In the genomic region with DNA sequence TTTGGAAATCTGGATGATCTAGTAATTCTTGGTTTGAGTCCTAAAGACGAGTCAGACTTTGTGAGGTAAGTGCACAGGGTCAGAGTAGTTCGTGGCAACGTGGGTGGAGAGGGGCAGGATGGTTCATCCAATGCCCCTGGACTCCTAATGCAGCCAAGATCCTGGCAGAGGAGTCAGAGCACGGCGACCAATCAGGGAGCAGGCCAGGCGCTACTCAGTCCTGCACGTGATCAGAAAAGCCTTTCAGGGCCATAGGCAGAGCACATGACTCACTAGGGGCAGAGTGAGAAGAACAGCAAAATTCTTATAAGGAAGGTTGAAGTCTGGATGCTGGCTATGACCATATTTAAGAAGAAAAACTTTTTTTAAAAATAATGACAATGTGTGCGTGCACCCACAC, we compare ENCODE assay signal across 24 mouse cellular contexts. TPM values are rescaled to one million over a fixed set of nuclear protein-coding genes. Genes with fewer than 3 reads are reported as not detected.
"Had no signal": no experiment of that assay in that cellular context is flagged by ENCODE, and none has a peak within 500 bp of the region (broad histone marks: within the 10 kb centered on the region; RNA-seq: fewer than 3 reads in every experiment).

No protein-coding gene starts in this region.

- H3K4me1 ChIP-seq: midbrain, embryonic 12.5 days; midbrain, embryonic 15.5 days; neural tube, embryonic 13.5 days; stomach, embryonic 15.5 days had no signal

- H3K27me3 ChIP-seq: midbrain, embryonic 12.5 days; midbrain, embryonic 15.5 days; neural tube, embryonic 13.5 days; stomach, embryonic 15.5 days had no signal

- ATAC-seq: liver, postnatal 0 days; lung, postnatal 0 days; midbrain, embryonic 15.5 days had no signal

- H3K9me3 ChIP-seq: midbrain, embryonic 12.5 days; midbrain, embryonic 15.5 days; neural tube, embryonic 13.5 days; stomach, embryonic 15.5 days had no signal

- H3K27ac ChIP-seq: kidney, postnatal 0 days; layer of hippocampus, adult 2 months; left cerebral cortex, adult 2 months; liver, embryonic 14.5 days; macrophage; midbrain, embryonic 12.5 days; midbrain, embryonic 15.5 days; neural tube, embryonic 13.5 days; stomach, embryonic 15.5 days had no signal

- H3K4me2 ChIP-seq: lung, embryonic 14.5 days; midbrain, embryonic 12.5 days; midbrain, embryonic 15.5 days; neural tube, embryonic 13.5 days; stomach, embryonic 15.5 days had no signal

- DNase-seq: kidney, postnatal 25 days; layer of hippocampus, adult 9-11 months; layer of hippocampus, postnatal 36 days; liver, postnatal 0 days; lung, embryonic 14.5 days; retina, postnatal 1 day; right cerebral cortex, postnatal 25 days; spleen, adult 18-20 months; thymus, adult 18-20 months; thymus, postnatal 36 days had no signal

- H3K4me3 ChIP-seq: layer of hippocampus, adult 2 months; left cerebral cortex, adult 2 months; midbrain, embryonic 12.5 days; midbrain, embryonic 15.5 days; neural tube, embryonic 13.5 days; stomach, embryonic 15.5 days had no signal

- H3K9ac ChIP-seq: liver, embryonic 14.5 days; liver, postnatal 0 days; lung, embryonic 14.5 days; midbrain, embryonic 12.5 days; midbrain, embryonic 15.5 days; neural tube, embryonic 13.5 days; stomach, embryonic 15.5 days had no signal

- H3K36me3 ChIP-seq: midbrain, embryonic 12.5 days; midbrain, embryonic 15.5 days; neural tube, embryonic 13.5 days had no signal

RNA-seq across cellular contexts. Expression of a gene that starts 50.5 kb away (rescaled TPM):
- total RNA-seq: layer of hippocampus, adult 2 months; left cerebral cortex, postnatal 10 days; liver, adult 2 months; megakaryocyte, adult 5-6 weeks had no signal
- polyA plus RNA-seq: kidney, postnatal 0 days; large intestine, adult 2 months; liver, adult 2 months; liver, embryonic 14.5 days; liver, postnatal 0 days; macrophage; midbrain, embryonic 12.5 days; stomach, embryonic 15.5 days had no signal
